Mouse (Mus musculus) left cerebral cortex, adult 9 months (tissue): ENCODE measurements around the gene Gab2.
A peak's percentile ranks its signal among the peaks of the same experiment; 100 is the strongest.
"Not testable (repeated sequence)": the region's sequence is repeated elsewhere in the genome, so short reads cannot be mapped to it uniquely, and the experiment has no call there.

Experiments
- DNase-seq, 2 experiments: peaks; one replicate each; pipeline ENCODE4 v3.0.0; 2022; ENCODE audit warnings: low spot score in 2 of 2

Gene Gab2

GRCm38 (mm10) chr7:97136453-97136852, 55.1 kb downstream of the Gab2 start:
- no peak for DNase-seq

DNA sequence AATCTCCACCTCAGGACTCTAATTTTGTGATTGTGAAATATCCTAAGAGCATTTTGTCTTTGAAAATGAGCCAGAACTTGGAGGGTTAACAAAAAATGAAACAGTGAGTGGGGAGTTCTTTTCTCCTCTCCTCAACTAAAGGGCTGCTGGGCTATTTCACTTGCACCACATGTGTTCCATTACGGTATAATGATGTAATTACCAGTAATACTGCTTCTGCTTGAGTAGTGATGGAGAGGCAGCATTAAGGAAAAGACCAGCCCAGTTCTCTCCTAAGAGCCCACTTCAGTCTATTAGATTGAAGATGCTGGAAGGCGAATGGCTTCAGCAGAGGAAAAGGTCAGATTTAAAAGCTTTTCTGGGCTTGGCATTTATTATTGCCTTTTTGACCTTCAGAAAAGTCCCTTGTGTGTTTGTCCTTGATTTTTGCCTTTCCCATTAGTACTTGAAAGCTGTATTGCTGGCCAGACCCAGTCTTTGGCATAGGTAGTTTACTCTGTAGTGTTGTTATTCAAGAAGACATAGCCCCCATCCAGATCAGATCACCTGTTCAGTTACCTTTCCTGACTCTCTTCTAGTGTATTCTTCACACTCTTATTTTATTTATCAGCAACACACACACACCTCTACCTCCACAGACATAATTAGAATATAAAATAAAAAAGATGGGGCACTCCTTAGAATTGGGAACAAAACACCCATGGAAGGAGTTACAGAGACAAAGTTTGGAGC, 69.9 kb downstream of the Gab2 start:
- no peak for DNase-seq

DNA sequence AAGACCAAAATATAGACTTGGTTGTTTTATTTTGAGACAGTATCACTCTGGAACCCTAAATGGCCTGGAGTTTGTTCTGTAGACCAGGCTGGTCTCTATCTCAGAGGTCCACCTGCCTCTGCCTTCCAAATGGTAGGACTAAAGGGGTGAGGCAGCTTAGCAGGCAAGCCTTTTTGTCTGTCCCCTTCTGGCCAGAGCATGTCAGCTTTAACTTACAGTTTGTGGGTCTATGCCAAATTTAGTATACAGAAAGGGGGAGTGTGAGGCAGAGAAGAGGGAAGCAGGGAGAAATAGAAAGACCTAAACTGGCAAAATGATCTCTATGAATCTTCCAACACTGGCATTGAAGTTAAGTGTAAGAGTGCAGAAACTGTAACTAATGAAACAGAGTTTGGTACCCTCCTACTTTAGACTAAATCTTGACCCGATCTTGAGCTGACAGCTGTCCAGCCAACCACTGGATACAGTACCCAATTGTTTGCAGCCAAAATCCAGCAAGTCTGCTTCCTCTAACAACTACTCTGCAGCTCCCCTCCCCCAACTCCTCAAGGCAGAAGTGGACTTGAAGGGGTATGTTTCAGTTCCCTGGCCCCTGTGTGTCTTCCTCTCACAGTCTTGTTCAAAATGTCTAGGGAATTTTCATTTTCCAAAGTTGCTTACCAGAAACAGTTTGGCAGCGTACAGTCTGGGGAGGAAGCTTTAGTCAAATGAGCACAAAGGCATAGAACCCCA, 73.5 kb downstream of the Gab2 start:
- peak in 1 of 2 experiments; percentile 25 for DNase-seq

- DNase-seq = no peak
Measured at GRCm38 (mm10) chr7:97164261-97164660, 82.9 kb downstream of the Gab2 start.

- DNase-seq = no peak
Measured at GRCm38 (mm10) chr7:97171089-97171488, 89.7 kb downstream of the Gab2 start.

GRCm38 (mm10) chr7:97171719-97172118, 90.3 kb downstream of the Gab2 start:
- DNase-seq = no peak

GRCm38 (mm10) chr7:97172126-97172525, 90.7 kb downstream of the Gab2 start:
- no peak for DNase-seq

DNA sequence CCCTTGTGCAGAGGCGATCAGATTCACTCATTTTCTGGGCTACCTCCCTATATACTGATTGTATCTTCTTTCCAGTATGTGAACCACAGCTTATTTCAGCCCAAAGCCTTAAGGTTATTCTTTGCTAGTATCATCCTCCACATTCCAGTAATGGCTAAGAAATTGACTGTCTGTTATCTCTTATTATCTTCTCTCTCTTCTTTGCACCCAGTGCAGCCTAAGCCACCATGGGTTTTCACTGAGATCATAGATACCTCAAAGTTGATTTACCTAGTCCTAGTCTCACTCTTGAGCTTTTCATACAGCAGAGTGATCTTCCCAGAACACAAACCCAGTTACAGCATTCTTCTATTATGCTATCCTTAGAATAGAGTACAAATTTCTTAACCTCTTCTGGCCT, 100.5 kb downstream of the Gab2 start:
- DNase-seq = no peak

DNA sequence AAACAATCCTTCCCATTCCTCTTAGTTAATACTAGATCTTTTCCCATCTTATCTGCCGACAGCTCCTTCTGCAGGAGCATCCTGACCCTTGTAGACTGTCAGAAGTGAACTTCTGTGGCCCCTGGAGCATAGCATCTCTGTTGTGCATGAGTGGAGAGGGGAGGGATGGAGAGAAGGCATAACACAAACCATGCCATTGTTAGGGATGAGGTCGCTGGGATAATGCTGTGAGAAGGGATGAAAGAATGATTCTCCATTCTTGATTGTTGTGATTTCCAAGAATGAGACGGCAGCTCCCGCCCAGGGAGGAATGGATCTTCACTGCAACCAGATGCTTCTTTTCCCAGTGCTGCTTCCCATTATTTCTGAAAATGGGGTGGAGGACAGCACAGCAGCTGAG, 102.0 kb downstream of the Gab2 start:
- DNase-seq = no peak

GRCm38 (mm10) chr7:97184005-97184404, 102.6 kb downstream of the Gab2 start:
- DNase-seq = no peak

DNA sequence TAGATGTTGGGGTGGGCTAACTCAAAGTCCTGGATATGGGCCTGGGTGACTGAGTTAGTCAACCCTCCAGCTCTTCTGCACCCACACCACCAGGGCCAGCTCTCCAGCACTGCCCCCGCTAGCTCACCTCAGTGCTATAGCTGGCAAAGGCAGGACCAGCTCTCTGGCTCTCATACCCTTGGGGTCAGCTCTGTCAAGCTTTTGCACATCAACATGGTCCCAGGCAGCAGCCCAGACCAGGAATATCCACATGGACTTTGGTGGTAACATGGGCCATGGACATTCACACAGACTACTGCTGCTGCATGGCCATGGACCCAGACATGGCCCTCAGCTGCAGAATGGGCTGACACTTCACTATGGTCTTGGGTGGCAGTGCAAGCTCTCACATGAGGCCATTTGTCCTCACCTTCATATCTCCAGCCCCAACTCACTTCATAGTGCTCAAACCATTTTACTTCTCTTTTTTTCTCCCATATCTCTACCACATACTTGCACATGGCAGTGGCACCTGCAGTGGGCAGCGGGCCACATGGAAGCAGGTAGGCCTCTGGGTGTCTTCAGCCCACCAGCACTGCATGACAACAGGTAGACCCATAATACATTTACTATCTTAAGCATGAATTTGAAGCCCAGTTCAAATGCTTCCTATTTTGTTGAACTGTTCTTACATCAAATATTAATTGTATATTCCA, 106.1 kb downstream of the Gab2 start:
- DNase-seq = no peak

GRCm38 (mm10) chr7:97189116-97189515, 107.7 kb downstream of the Gab2 start:
- no peak for DNase-seq

- DNase-seq = no peak
Measured at GRCm38 (mm10) chr7:97203907-97204306, 122.5 kb downstream of the Gab2 start.

GRCm38 (mm10) chr7:97208811-97209549, 127.6 kb downstream of the Gab2 start:
- no peak for DNase-seq

DNA sequence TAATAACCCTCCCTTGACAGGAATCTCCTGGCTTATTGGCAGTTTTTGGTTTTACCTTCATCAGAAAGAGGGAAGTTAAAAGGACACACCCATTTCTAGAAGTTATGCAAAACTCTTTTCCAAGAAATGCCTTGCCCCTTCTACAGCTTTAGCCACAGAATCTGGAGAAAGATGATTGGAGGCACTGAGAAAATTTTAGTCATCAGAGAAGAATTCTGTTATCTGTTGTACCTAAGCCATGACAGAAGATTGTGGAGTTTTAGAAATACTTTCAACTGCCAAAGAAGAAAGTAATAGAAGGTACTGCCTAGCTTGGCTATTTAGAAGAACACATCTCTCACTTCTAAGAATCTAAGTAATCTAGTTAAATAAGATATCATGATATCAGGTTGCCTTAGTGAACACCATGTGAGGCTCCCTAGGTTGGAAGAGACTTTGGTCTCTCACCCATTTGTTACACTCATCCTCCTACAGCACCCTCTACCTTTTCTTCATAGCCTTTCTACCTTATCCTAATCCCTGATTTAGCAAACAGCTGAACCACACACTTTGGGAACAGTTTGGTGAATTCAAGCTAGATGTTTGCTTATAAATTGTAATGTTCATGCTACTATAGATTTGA, 128.8 kb downstream of the Gab2 start:
- no peak for DNase-seq

- DNase-seq = peak in 1 of 2 experiments; percentile 19
Measured at GRCm38 (mm10) chr7:97211117-97211516, 129.7 kb downstream of the Gab2 start.

DNA sequence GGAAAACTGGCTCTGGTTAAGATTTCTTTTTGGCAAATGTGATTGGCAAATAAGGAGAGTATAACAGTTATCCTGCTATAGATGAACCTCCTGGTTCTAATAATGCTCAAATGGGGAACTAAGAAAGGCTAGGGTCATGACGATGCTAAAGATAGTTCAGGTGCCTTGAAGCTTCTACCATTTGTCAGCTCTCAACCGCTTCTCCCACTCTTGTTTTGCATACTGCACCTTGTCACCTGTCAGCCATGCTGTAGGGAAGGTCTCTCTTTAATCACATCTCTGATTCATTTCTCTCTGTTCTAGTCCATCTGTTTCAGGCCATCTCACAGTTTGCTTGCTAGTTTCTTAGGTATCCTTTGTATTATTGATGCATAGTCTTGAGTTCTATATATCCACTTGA, 142.4 kb downstream of the Gab2 start:
- no peak for DNase-seq

DNA sequence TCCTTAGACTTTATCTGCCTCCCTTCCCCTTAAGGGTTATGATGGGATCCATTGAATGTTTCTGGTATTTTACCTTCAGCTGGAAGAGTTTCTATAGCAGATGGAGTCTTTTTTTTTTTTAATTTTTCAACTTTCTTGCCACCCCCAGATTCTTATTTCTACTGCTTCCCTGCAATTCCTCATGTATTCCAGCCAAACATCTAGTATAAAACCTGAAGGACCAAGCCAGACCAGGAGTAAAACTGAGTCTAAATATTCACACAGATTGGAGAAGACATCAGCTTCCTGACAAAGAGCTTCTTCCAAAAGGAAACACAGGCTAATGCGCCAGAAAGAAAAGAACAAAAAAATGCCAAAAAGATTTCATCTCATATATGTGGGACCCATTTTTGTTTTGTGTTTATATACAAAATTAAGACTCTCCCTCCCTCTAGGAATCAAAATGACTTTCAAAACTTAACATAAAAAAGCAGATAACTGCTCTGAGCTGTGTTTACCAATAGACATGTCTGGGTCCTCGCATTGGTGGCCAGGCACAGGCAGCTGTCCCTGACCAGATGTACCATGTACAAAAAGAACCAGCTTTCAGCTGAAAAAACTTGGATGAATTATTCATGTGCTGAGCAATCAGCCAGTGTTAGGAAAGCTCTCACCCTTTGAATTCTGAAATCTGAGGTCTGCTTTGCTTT, 164.0 kb downstream of the Gab2 start:
- peak in 1 of 2 experiments; percentile 32 for DNase-seq

DNA sequence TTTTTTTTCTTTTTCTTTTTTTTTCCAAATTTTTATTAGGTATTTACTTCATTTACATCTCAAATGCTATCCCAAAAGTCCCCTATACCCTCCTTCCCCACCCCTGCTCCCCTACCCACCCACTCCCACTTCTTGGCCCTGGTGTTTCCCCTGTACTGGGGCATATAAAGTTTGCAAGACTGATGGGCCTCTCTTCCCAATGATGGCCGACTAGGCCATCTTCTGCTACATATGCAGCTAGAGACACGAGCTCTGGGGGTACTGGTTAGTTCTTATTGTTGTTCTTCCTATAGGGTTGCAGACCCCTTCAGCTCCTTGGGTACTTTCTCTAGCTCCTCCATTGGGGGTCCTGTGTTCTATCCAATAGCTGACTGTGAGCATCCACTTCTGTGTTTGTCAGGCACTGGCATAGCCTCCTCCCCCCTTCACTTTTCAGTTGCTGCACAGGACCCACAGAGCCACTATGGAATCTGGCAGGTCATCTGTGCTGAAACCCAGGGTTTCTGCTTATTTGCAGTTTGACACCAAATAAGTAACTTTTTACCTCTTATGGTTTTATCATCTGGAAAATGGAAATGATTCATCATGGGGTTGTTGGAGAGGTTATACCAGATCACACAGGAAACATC, 164.7 kb downstream of the Gab2 start:
- DNase-seq = not testable (repeated sequence)

DNA sequence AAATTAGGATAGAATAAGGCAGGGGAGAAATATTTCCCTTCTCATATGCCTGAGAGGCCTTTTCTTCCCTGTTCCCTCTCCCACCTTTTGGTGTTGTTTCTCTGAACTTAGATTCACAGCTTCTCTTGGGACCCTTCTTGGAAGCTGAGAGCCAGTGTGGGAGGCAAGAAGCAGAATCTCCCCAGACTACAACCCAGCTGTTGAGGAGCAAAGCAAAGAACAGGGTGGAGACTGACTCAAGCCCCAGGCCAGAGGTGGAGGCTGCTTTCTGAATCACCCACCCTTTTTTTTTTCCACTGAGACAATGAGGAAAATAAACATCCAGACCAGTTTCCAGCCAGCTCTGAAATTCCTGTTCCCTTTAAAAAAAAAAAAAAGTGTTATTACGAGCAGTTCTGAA, 166.3 kb downstream of the Gab2 start:
- no peak for DNase-seq
